Mouse (Mus musculus) forebrain, embryonic 16.5 days (tissue): ENCODE measurements at regions not wholly inside any gene's neighbourhood (a gene's known extent, or its start where the extent isn't known, plus 50 kb on each side); places are given as distances from the start of the nearest gene placed in this dataset.

ENCODE experiments used
- ATAC-seq: fragments of 200-750 bp; cut with Nextera tagmentation; 2 replicates; pipeline ENCODE4 v1.8.0; 2017; ENCODE audit warnings: mild to moderate bottlenecking, moderate library complexity
- H3K27ac ChIP-seq: fragments of 300-500 bp; sonication (generic); 2 replicates; pipeline ENCODE4 v1.5.1; 2014; ENCODE audit warnings: low read length, control low read depth
- H3K27me3 ChIP-seq: fragments of 300-500 bp; sonication (generic); replicated peaks from 2 replicates; pipeline ENCODE4 v1.6.1; 2014; ENCODE audit warnings: low read length; ENCODE audit not compliant: control insufficient read depth, insufficient read depth
- H3K36me3 ChIP-seq: fragments of 300-500 bp; sonication (generic); 2 replicates; pipeline ENCODE4 v1.6.1; 2014; ENCODE audit not compliant: control insufficient read depth, insufficient read depth
- H3K4me1 ChIP-seq: fragments of 300-500 bp; sonication (generic); replicated peaks from 2 replicates; pipeline ENCODE4 v1.6.1; 2014; ENCODE audit warnings: low read length; ENCODE audit not compliant: control insufficient read depth, insufficient read depth
- H3K4me2 ChIP-seq: fragments of 300-500 bp; sonication (generic); 2 replicates; pipeline ENCODE4 v1.6.1; 2014; ENCODE audit warnings: mild to moderate bottlenecking, low read length, control low read depth
- H3K4me3 ChIP-seq: fragments of 300-500 bp; sonication (generic); replicated peaks from 2 replicates; pipeline ENCODE4 v1.5.1; 2014; ENCODE audit warnings: mild to moderate bottlenecking, low read length, control low read depth
- H3K9ac ChIP-seq: fragments of 300-500 bp; sonication (generic); replicated peaks from 2 replicates; pipeline ENCODE4 v1.6.1; 2014; ENCODE audit warnings: low read depth, low read length, control low read depth
- H3K9me3 ChIP-seq: fragments of 300-500 bp; sonication (generic); 2 replicates; pipeline ENCODE4 v1.6.1; 2016; ENCODE audit warnings: low read length; ENCODE audit not compliant: control insufficient read depth
- WGBS: fragments of 180-500 bp; shearing (Covaris S2); extraction: QIAGEN DNeasy Blood & Tissue Kit; methylation state at CpG from one replicate; pipeline ENCODE4 v1.1.7; 2014; 5-methylcytosine and 5-hydroxymethylcytosine counted together

DNA sequence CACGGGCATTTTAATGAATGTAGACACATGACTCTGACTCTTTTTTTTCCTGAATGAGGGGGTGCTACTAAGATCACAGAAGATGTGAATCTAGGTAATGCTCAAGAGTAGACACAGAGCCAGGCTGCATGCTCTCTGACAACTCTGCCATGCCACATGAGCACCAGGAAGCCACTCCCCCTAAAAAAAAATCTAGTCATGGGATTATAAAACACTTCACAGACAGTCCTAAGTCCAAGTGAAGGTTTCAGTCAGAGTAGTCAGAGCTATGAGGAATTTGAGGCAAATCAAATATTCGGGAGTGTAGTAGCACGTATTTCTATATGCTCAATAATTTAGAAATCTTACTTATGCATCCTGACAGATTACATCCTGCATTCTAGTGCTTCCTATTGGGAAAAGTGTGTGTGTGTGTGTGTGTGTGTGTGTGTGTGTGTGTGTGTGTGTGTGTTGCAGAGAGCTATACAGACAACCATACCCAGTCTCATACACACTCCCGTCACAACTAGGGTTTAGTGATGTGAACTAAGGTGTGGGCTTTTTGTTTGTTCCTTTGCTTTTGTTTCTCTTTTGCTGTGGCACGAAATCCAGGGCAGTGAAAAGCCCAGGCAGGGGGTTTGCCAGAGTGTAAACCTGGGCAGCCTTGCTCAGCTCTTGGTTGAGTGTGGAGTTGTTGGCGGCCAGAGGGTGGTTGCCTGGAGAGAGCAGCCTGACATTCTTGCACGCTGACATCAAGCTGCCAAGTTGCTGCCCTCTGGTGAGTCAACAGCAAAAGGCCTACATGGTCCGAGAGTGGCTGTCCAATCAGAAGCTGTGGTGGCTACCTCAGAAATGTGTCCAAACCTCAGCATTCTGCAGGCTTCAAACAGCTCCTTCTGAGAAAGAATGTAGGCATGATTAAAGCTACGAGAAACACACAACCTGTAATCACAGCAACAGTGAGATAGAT lies 116.8 kb upstream of the Cdkn2b start:
- peak; percentile 77 for ATAC-seq
- Histone ChIP-seq H3K27ac (no peak overlapping the region), H3K4me2 (no peak overlapping the region), H3K9me3 (no peaks in the 10 kb centered on the region), H3K4me3 (no peak overlapping the region), H3K36me3 (no peaks in the 10 kb centered on the region), H3K27me3 (no peaks in the 10 kb centered on the region), H3K9ac (no peak overlapping the region), H3K4me1 (no peaks in the 10 kb centered on the region)
- 42% methylated on average over 9 of the region's 9 CpGs for WGBS

DNA sequence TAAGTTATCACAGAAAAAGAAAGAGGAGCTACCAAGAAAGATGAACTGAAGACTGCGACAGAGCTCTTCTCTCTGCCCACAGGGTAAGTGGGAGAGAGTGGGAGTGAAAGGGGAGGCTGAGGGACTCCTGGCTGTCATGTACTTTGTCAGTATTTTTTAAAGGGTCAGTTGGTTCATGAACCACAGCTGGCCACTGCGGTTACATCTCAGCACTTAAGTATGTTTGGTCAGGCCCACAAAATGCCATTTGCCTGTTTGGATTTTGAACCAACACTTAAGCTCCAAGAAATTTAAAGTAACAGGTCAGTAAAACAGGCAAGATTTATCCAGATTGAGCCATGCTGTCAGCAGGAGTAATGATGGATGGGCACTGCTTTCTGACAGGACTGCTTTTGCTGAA lies 115.1 kb upstream of the Cdkn2b start:
- Histone ChIP-seq H3K4me1 (no peaks in the 10 kb centered on the region), H3K27ac (no peak overlapping the region), H3K4me3 (no peak overlapping the region), H3K36me3 (no peaks in the 10 kb centered on the region), H3K9me3 (no peaks in the 10 kb centered on the region), H3K27me3 (no peaks in the 10 kb centered on the region), H3K9ac (no peak overlapping the region), H3K4me2 (no peak overlapping the region)
- 84% methylated on average over 2 of the region's 2 CpGs for WGBS
- ATAC-seq = no peak

DNA sequence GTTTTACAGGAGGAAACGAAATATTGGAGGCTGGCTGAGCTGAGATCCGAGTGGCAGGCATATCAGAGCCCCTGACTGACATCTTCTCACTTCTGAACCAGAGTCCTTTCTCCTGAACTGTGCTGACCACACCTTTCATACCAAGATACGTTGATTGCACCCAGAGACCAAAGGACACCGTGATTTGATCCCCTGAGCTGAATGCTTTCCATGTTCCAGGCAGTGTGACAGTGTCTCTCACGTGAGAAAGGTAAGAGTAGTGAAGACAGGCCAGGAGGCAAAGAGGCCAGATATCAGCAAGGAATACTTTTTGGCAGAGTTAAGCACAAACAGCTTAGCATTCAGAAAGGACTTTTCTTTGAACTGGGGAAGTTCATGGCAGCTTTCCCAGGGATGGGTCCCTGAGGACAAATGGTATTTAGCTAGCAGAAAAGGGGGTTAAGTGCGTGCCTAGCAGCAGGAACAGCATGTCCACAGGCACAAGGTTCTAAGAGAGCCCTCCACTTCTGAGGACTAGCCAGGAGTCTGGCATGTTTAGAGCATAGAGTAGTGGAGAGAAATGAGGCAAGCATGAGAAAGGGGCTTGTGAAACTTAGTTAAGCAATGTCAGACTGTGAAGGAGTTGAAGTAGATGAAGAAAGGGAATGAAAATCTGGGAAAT lies 111.0 kb upstream of the Cdkn2b start:
- Histone ChIP-seq H3K4me1 (no peaks in the 10 kb centered on the region), H3K36me3 (no peaks in the 10 kb centered on the region), H3K27me3 (no peaks in the 10 kb centered on the region), H3K9ac (no peak overlapping the region), H3K27ac (no peak overlapping the region), H3K4me3 (no peak overlapping the region), H3K4me2 (no peak overlapping the region), H3K9me3 (no peaks in the 10 kb centered on the region)
- ATAC-seq = no peak
- WGBS = 71% methylated on average over 6 of the region's 6 CpGs

DNA sequence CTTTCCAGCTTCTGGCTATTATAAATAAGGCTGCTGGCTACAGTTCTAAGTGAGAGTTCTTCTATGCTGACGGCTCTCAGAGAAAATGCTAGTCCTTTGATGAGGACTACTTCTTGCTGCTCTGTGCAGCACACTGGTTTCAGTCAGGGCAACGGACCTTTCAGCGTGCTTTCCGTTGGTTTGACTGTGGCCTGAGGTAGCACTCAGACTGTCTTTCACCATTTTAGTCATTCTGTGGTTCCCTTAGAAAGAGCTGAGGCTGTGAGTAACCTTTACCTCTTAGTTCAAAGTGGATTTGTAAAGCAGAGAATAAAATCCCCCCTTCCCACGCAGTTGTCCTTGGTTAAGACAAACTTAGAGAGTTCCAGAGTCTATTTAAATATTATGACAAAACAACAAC lies 110.0 kb upstream of the Cdkn2b start:
- H3K27ac ChIP-seq = no peak overlapping the region
- H3K4me3 ChIP-seq = no peak overlapping the region
- H3K36me3 ChIP-seq = no peaks in the 10 kb centered on the region
- no peaks in the 10 kb centered on the region for H3K9me3 ChIP-seq
- 91% methylated on average over 5 of the region's 5 CpGs for WGBS
- H3K9ac ChIP-seq = no peak overlapping the region
- H3K4me1 ChIP-seq = no peaks in the 10 kb centered on the region
- no peaks in the 10 kb centered on the region for H3K27me3 ChIP-seq
- ATAC-seq = no peak
- no peak overlapping the region for H3K4me2 ChIP-seq

DNA sequence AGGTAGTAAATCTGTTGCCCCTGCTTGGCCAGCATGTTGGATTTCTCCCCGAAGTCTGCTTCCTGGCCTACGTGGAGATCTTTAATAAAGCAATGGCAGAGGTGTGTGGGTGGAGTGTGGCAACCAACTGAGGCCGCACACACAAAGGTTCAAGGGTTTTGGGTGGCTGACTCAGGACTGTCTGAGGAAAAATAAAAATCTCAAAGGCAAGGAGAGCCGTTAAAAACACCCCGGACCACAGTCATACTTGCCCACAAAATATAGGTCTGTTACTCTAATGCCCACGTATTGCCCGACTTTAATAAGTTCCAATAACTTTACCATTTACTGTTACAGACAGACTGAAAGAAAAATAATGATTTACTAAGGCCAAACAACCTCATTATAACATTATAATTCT lies 108.7 kb upstream of the Cdkn2b start:
- H3K36me3 ChIP-seq = no peaks in the 10 kb centered on the region
- H3K27ac ChIP-seq = no peak overlapping the region
- no peaks in the 10 kb centered on the region for H3K27me3 ChIP-seq
- no peaks in the 10 kb centered on the region for H3K4me1 ChIP-seq
- H3K4me2 ChIP-seq = no peak overlapping the region
- no peak for ATAC-seq
- no peak overlapping the region for H3K9ac ChIP-seq
- H3K4me3 ChIP-seq = no peak overlapping the region
- no peaks in the 10 kb centered on the region for H3K9me3 ChIP-seq
- WGBS = 90% methylated on average over 7 of the region's 7 CpGs

DNA sequence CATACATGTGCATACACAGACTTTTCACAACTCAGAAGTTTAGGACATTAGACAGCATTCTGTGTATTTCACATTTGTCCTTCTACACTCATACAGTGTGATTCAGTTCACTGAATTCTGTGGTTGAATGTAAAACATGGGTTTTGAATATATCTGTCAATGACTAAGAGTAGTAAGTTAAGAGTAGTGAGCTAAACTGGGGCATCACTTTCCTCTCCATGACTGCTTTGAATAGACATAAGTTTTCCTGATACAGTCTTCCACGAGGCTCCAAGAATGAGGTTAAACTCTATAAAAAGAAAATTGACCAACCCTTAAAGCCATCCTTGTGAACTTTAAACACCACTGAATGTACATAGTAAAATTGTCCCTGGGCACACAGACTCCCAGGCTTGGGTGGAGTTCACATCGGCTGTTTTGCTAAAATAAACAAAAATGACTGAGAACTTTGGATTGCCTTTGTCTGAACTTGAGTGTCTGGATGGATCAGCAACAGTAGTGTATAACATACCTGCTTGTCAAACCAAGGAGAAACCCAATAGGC lies 94.9 kb upstream of the Cdkn2b start:
- no peaks in the 10 kb centered on the region for H3K9me3 ChIP-seq
- no peak overlapping the region for H3K27ac ChIP-seq
- no peak overlapping the region for H3K4me3 ChIP-seq
- H3K36me3 ChIP-seq = no peaks in the 10 kb centered on the region
- no peak for ATAC-seq
- no peaks in the 10 kb centered on the region for H3K4me1 ChIP-seq
- H3K4me2 ChIP-seq = no peak overlapping the region
- WGBS = 81% methylated on average over 2 of the region's 2 CpGs
- no peak overlapping the region for H3K9ac ChIP-seq
- H3K27me3 ChIP-seq = no peaks in the 10 kb centered on the region

DNA sequence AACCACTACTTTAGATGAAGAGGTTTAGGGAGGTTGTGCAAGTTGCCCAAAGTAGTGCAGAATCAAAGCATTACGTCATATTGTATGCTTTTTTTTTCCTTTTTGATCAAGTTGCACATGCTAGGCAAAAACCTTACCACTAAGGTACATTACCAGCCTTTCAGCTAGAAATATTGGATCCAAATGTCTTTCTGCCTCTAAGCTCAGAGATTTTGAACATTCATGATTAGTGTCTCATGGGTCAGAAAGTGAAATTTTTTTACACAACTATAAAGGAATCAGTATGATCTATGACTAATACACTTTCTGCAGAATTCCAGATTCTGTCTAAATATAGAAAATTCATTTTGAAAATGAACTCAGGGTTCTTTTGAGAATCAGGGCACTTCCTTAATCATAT lies 92.3 kb upstream of the Cdkn2b start:
- H3K9ac ChIP-seq = no peak overlapping the region
- no peaks in the 10 kb centered on the region for H3K9me3 ChIP-seq
- WGBS = 86% methylated on average over 1 of the region's 1 CpGs
- no peak overlapping the region for H3K27ac ChIP-seq
- no peak overlapping the region for H3K4me2 ChIP-seq
- ATAC-seq = no peak
- no peaks in the 10 kb centered on the region for H3K27me3 ChIP-seq
- H3K4me1 ChIP-seq = no peaks in the 10 kb centered on the region
- no peaks in the 10 kb centered on the region for H3K36me3 ChIP-seq
- no peak overlapping the region for H3K4me3 ChIP-seq

DNA sequence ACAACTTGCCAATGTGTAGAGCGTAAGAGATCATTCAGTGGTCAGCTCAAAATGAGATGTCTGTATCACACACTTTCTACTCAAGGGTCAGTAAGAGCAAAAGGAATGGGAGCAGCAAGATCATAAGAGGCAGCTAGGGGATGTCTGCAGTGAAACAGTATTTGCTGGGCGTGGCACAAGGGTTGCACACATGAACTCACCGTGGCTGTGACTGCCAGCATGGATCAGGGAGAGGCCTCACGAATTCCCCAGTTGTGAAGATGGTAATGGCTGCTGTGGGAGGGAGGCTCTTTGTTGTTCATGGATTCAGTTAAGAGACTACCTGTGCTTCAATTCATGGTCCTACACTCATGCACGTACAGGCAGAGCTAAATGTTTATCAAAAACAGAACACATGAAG lies 91.5 kb upstream of the Cdkn2b start:
- Histone ChIP-seq H3K9me3 (no peaks in the 10 kb centered on the region), H3K27me3 (no peaks in the 10 kb centered on the region), H3K4me2 (no peak overlapping the region), H3K27ac (no peak overlapping the region), H3K36me3 (no peaks in the 10 kb centered on the region), H3K4me3 (no peak overlapping the region), H3K4me1 (no peaks in the 10 kb centered on the region), H3K9ac (no peak overlapping the region)
- 82% methylated on average over 5 of the region's 5 CpGs for WGBS
- ATAC-seq = no peak

DNA sequence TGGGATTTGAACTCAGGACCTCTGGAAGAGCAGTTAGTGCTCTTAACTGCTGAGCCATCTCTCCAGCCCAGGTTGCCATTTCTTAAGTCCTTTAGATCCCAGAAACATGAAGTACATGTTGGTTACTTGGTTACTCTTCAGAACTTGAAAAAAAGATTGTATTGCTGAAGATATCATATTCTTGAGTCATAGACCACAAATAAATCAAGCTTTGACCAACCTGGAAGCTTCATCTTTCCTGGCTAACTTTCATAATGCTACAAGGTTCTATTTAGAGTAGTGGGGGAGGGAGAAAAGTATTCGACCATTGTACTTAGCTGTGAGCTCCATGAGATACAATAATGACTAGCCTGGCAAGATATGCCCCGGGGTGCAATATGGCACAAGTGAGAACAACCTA lies 90.9 kb upstream of the Cdkn2b start:
- Histone ChIP-seq H3K4me2 (no peak overlapping the region), H3K4me1 (no peaks in the 10 kb centered on the region), H3K9me3 (no peaks in the 10 kb centered on the region), H3K9ac (no peak overlapping the region), H3K36me3 (no peaks in the 10 kb centered on the region), H3K4me3 (no peak overlapping the region), H3K27ac (no peak overlapping the region), H3K27me3 (no peaks in the 10 kb centered on the region)
- WGBS = 83% methylated on average over 2 of the region's 2 CpGs
- ATAC-seq = no peak
